Mouse (Mus musculus): ENCODE data around the gene Olfr1220.

DNA sequence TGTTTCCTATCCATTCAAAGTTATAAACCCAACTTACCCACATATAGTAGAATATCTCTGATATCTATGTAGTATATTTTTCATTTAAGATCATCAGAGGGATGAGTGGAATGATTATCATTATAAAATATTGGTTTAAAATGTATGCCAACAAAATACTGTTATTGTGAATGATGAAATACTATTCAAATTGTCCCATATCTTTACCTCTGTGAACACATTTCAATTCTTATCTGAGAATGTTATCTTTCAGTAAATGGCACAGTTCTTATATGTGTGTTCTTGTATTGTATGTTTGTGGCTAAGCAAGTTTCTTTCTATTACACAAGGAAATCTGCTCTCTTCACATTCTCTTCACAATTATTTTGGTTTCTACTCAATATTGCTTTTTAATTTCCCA lies 984 bp downstream of the Olfr1220 start:
- TF ChIP-seq POLR2A (IDR thresholded peaks at IDR 0.05; ENCODE audit: low read depth, low read length) (no peak), TBP (conservative IDR thresholded peaks at IDR 0.05; ENCODE audit: low read depth, low read length) (no peak), CTCF (conservative IDR thresholded peaks at IDR 0.05 in 1 of 2, IDR thresholded peaks at IDR 0.05 in 1 of 2; ENCODE audit: low read depth in 2 of 2, low read length in 2 of 2) (no peak)
